ENCODE assay signal across 15 mouse cellular contexts in genomic region chr10:22817976-22818375, GRCm38 (mm10). TPM values are rescaled to one million over a fixed set of nuclear protein-coding genes. Genes with fewer than 3 reads are reported as not detected.
DNase-seq lines count a peak whose midpoint lies in the region; ATAC-seq and TF ChIP-seq lines count a peak whose summit lies in the region.
"Had no signal": no experiment of that assay in that cellular context is flagged by ENCODE, and none has a peak within 500 bp of the region (broad histone marks: within the 10 kb centered on the region; RNA-seq: fewer than 3 reads in every experiment).

No protein-coding gene starts in this region.

- ATAC-seq in forebrain, postnatal 0 days = no peak
- ATAC-seq in kidney, embryonic 16.5 days (ENCODE audit: low FRiP score, low TSS enrichment) = no peak
- no peak for ATAC-seq in liver, embryonic 12.5 days

- no peaks in the 10 kb centered on the region for H3K9me3 ChIP-seq in forebrain, embryonic 10.5 days
- no peaks in the 10 kb centered on the region for H3K9me3 ChIP-seq in forebrain, postnatal 0 days (ENCODE audit: low read length)
- H3K9me3 ChIP-seq in kidney, embryonic 16.5 days (ENCODE audit: low read length) = no peaks in the 10 kb centered on the region
- no peaks in the 10 kb centered on the region for H3K9me3 ChIP-seq in embryonic facial prominence, embryonic 10.5 days
- H3K9me3 ChIP-seq in liver, embryonic 12.5 days (replicated peaks) = no peaks in the 10 kb centered on the region
- H3K9me3 ChIP-seq: forebrain, embryonic 12.5 days; limb, embryonic 13.5 days; midbrain, embryonic 10.5 days; neural tube, embryonic 12.5 days had no signal

- 3% methylated on average over 4 of the region's 4 CpGs for WGBS in forebrain, embryonic 10.5 days
- WGBS in forebrain, postnatal 0 days = 6% methylated on average over 4 of the region's 4 CpGs
- 2% methylated on average over 4 of the region's 4 CpGs for WGBS in kidney, embryonic 16.5 days
- WGBS in embryonic facial prominence, embryonic 10.5 days = under 1% methylated on average over 4 of the region's 4 CpGs
- 10% methylated on average over 4 of the region's 4 CpGs for WGBS in liver, embryonic 12.5 days (ENCODE audit: insufficient replicate concordance)

- no peak overlapping the region for H3K27ac ChIP-seq in forebrain, embryonic 10.5 days
- no peak overlapping the region for H3K27ac ChIP-seq in forebrain, postnatal 0 days (ENCODE audit: low read depth, low read length)
- H3K27ac ChIP-seq in kidney, embryonic 16.5 days (ENCODE audit: low read length) = peak overlapping the region; percentile 84
- no peak overlapping the region for H3K27ac ChIP-seq in embryonic facial prominence, embryonic 10.5 days (replicated peaks)
- H3K27ac ChIP-seq in liver, embryonic 12.5 days = no peak overlapping the region
- H3K27ac ChIP-seq: forebrain, embryonic 12.5 days; limb, embryonic 13.5 days; midbrain, embryonic 10.5 days; neural tube, embryonic 12.5 days had no signal

- no peak overlapping the region for H3K9ac ChIP-seq in forebrain, postnatal 0 days
- H3K9ac ChIP-seq in kidney, embryonic 16.5 days (replicated peaks; ENCODE audit: low read length) = peak overlapping the region; percentile 71
- H3K9ac ChIP-seq in liver, embryonic 12.5 days = no peak overlapping the region
- H3K9ac ChIP-seq: forebrain, embryonic 12.5 days; limb, embryonic 13.5 days; neural tube, embryonic 12.5 days had no signal

- H3K36me3 ChIP-seq in forebrain, embryonic 10.5 days (replicated peaks) = no peaks in the 10 kb centered on the region
- H3K36me3 ChIP-seq in forebrain, postnatal 0 days (ENCODE audit: insufficient read depth) = no peaks in the 10 kb centered on the region
- H3K36me3 ChIP-seq in kidney, embryonic 16.5 days (ENCODE audit: insufficient read depth, low read length) = 0 out of 2 replicates have a peak, but pooled peaks cover 4% of the 10 kb centered on the region
- no peaks in the 10 kb centered on the region for H3K36me3 ChIP-seq in embryonic facial prominence, embryonic 10.5 days (replicated peaks)
- no peaks in the 10 kb centered on the region for H3K36me3 ChIP-seq in liver, embryonic 12.5 days
- H3K36me3 ChIP-seq: forebrain, embryonic 12.5 days; limb, embryonic 13.5 days; midbrain, embryonic 10.5 days; neural tube, embryonic 12.5 days had no signal

- H3K4me1 ChIP-seq in forebrain, embryonic 10.5 days = peaks cover 32% of the 10 kb centered on the region
- no peaks in the 10 kb centered on the region for H3K4me1 ChIP-seq in forebrain, postnatal 0 days (ENCODE audit: insufficient read depth)
- peaks cover 37% of the 10 kb centered on the region for H3K4me1 ChIP-seq in kidney, embryonic 16.5 days (ENCODE audit: insufficient read depth, low read length)
- H3K4me1 ChIP-seq in embryonic facial prominence, embryonic 10.5 days = peaks cover 26% of the 10 kb centered on the region
- no peaks in the 10 kb centered on the region for H3K4me1 ChIP-seq in liver, embryonic 12.5 days

- no peak for TF ChIP-seq CTCF in forebrain, postnatal 0 days (IDR thresholded peaks at IDR 0.05; ENCODE audit: low read depth)

- no peak overlapping the region for H3K4me3 ChIP-seq in forebrain, embryonic 10.5 days
- no peak overlapping the region for H3K4me3 ChIP-seq in forebrain, postnatal 0 days (ENCODE audit: low read depth, low read length)
- peak overlapping the region; percentile 49 for H3K4me3 ChIP-seq in kidney, embryonic 16.5 days (ENCODE audit: low read length)
- peak overlapping the region; percentile 14; the same call in 1 of the 2 replicates for H3K4me3 ChIP-seq in embryonic facial prominence, embryonic 10.5 days
- H3K4me3 ChIP-seq in liver, embryonic 12.5 days = peak overlapping the region; percentile 19
- H3K4me3 ChIP-seq: forebrain, embryonic 12.5 days; limb, embryonic 13.5 days; midbrain, embryonic 10.5 days; neural tube, embryonic 12.5 days had no signal

- no peak overlapping the region for H3K4me2 ChIP-seq in forebrain, postnatal 0 days (ENCODE audit: low read depth)
- H3K4me2 ChIP-seq in kidney, embryonic 16.5 days (replicated peaks; ENCODE audit: low read depth, low read length) = peak overlapping the region; percentile 53
- H3K4me2 ChIP-seq in liver, embryonic 12.5 days = 0 out of 2 replicates have a peak overlapping the region, but pooled peaks have one; percentile 10
- H3K4me2 ChIP-seq: forebrain, embryonic 12.5 days; limb, embryonic 13.5 days; neural tube, embryonic 12.5 days had no signal

- DNase-seq in forebrain, embryonic 10.5 days (ENCODE audit: extremely low spot score, low spot score) = peak; percentile 35
- no peak for DNase-seq in forebrain, postnatal 0 days
- DNase-seq in kidney, adult 9 months = no peak
- no peak for DNase-seq in embryonic facial prominence, embryonic 10.5 days (ENCODE audit: low spot score)
- no peak for DNase-seq in spleen, adult 12 weeks (ENCODE audit: low spot score)
- DNase-seq in adrenal gland, adult 8-10 months = no peak
- DNase-seq: gastrocnemius, postnatal 14 days had no signal

- peaks cover 99% of the 10 kb centered on the region for H3K27me3 ChIP-seq in forebrain, embryonic 10.5 days (ENCODE audit: poor library complexity, severe bottlenecking)
- H3K27me3 ChIP-seq in forebrain, postnatal 0 days (ENCODE audit: insufficient read depth, low read length) = peaks cover 90% of the 10 kb centered on the region
- H3K27me3 ChIP-seq in kidney, embryonic 16.5 days (ENCODE audit: insufficient read depth, low read length) = peaks cover 3% of the 10 kb centered on the region; the same call in 1 of the 2 replicates
- H3K27me3 ChIP-seq in embryonic facial prominence, embryonic 10.5 days (replicated peaks; ENCODE audit: low read depth, poor library complexity, severe bottlenecking) = peaks cover 98% of the 10 kb centered on the region
- peaks cover 94% of the 10 kb centered on the region for H3K27me3 ChIP-seq in liver, embryonic 12.5 days (replicated peaks)

RNA-seq across cellular contexts. Expression of gene Tcf21, which starts 2.0 kb away (rescaled TPM):
- polyA plus RNA-seq in forebrain, embryonic 10.5 days (2016; fragmentation: Nextera tagmentation; extraction: Ambion mirVana) = not detected in 2 replicates
- not detected in 2 replicates for total RNA-seq in forebrain, postnatal 0 days (2014; rRNA removed)
- polyA plus RNA-seq in forebrain, postnatal 0 days (2015; fragmentation: Nextera tagmentation; extraction: Ambion mirVana) = 0.21 and 0.24 TPM in 2 replicates
- 357 and 367 TPM in 2 replicates for polyA plus RNA-seq in kidney, embryonic 16.5 days (2015; fragmentation: Nextera tagmentation; extraction: Ambion mirVana)
- polyA plus RNA-seq in embryonic facial prominence, embryonic 10.5 days (2016; fragmentation: Nextera tagmentation; extraction: Ambion mirVana) = 4.8 and 5.0 TPM in 2 replicates
- 8.0 and 12.3 TPM in 2 replicates for polyA plus RNA-seq in liver, embryonic 12.5 days (2016; fragmentation: Nextera tagmentation; extraction: Ambion mirVana)
- total RNA-seq in adrenal gland, adult 8-10 months (2022) = 10 to 100 TPM; 14.8 to 29.7 (median 18.0) TPM
- total RNA-seq: gastrocnemius, postnatal 14 days; layer of hippocampus, postnatal 10 days had no signal
- polyA plus RNA-seq: cortical plate, adult 2 months; forebrain, embryonic 12.5 days; midbrain, embryonic 10.5 days had no signal

Comparison
In these comparisons a context has a peak if more than half of its experiments do, and no peak if none do; other contexts are left out.
1. H3K4me3 ChIP-seq: peak in kidney, embryonic 16.5 days (single experiment), embryonic facial prominence, embryonic 10.5 days (single experiment) and liver, embryonic 12.5 days (single experiment); none in forebrain, embryonic 10.5 days (single experiment) and forebrain, postnatal 0 days (single experiment).
2. RNA of gene Tcf21, which starts 2.0 kb away (polyA plus RNA-seq): 357 to 367 TPM in kidney, embryonic 16.5 days; 8.0 to 12.3 TPM in liver, embryonic 12.5 days, 4.8 to 5.0 TPM in embryonic facial prominence, embryonic 10.5 days, 0.21 to 0.24 TPM in forebrain, postnatal 0 days and not detected in forebrain, embryonic 10.5 days; every median in the first group is over 10 times any median in the second.